Mouse (Mus musculus): ENCODE measurements at regions not wholly inside any gene's neighbourhood (a gene's known extent, or its start where the extent isn't known, plus 50 kb on each side); places are given as distances from the start of the nearest gene placed in this dataset.

- no peak overlapping the region for H3K4me3 ChIP-seq (ENCODE audit: low read depth, low read length)
- peaks cover 6% of the 10 kb centered on the region; the same call in 1 of the 2 replicates for H3K4me1 ChIP-seq (ENCODE audit: control insufficient read depth, insufficient read depth, insufficient read length, low read length)
- WGBS, result 19% methylated on average over 17 of the region's 17 CpGs
- no peaks in the 10 kb centered on the region for H3K27me3 ChIP-seq (ENCODE audit: control insufficient read depth, insufficient read depth, low read length)
- TF ChIP-seq CTCF (IDR thresholded peaks at IDR 0.05; ENCODE audit: extremely low read depth, insufficient read length, insufficient replicate concordance, low read depth, low read length), result no peak
- no peak for TF ChIP-seq POLR2A (IDR thresholded peaks at IDR 0.05; ENCODE audit: low read depth, low read length)
- no peaks in the 10 kb centered on the region for H3K36me3 ChIP-seq (ENCODE audit: control insufficient read depth, insufficient read depth, low read length)
- no peak overlapping the region for H3K27ac ChIP-seq (ENCODE audit: insufficient read depth, low read depth, low read length)
These were observed 92.0 kb upstream of the Sgk1 start for GRCm38 (mm10) chr10:21789847-21790530.

- Histone ChIP-seq H3K27ac (ENCODE audit: insufficient read depth, low read depth, low read length) (no peak overlapping the region), H3K36me3 (ENCODE audit: control insufficient read depth, insufficient read depth, low read length) (no peaks in the 10 kb centered on the region), H3K4me1 (ENCODE audit: control insufficient read depth, insufficient read depth, insufficient read length, low read length) (peaks cover 6% of the 10 kb centered on the region; the same call in 1 of the 2 replicates), H3K4me3 (ENCODE audit: low read depth, low read length) (no peak overlapping the region), H3K27me3 (ENCODE audit: control insufficient read depth, insufficient read depth, low read length) (no peaks in the 10 kb centered on the region)
- TF ChIP-seq POLR2A (IDR thresholded peaks at IDR 0.05; ENCODE audit: low read depth, low read length) (no peak), CTCF (IDR thresholded peaks at IDR 0.05; ENCODE audit: extremely low read depth, insufficient read length, insufficient replicate concordance, low read depth, low read length) (no peak)
- WGBS, result 86% methylated on average over 3 of the region's 3 CpGs
These were observed 91.0 kb upstream of the Sgk1 start for GRCm38 (mm10) chr10:21790991-21791390.

GRCm38 (mm10) chr10:21792431-21792830, 89.6 kb upstream of the Sgk1 start:
- 38% methylated on average over 10 of the region's 10 CpGs for WGBS
- H3K36me3 ChIP-seq (ENCODE audit: control insufficient read depth, insufficient read depth, low read length), result no peaks in the 10 kb centered on the region
- no peak overlapping the region for H3K4me3 ChIP-seq (ENCODE audit: low read depth, low read length)
- H3K4me1 ChIP-seq (ENCODE audit: control insufficient read depth, insufficient read depth, insufficient read length, low read length), result peaks cover 6% of the 10 kb centered on the region; the same call in 1 of the 2 replicates
- TF ChIP-seq CTCF (IDR thresholded peaks at IDR 0.05; ENCODE audit: extremely low read depth, insufficient read length, insufficient replicate concordance, low read depth, low read length) (no peak), POLR2A (IDR thresholded peaks at IDR 0.05; ENCODE audit: low read depth, low read length) (no peak)
- no peaks in the 10 kb centered on the region for H3K27me3 ChIP-seq (ENCODE audit: control insufficient read depth, insufficient read depth, low read length)
- no peak overlapping the region for H3K27ac ChIP-seq (ENCODE audit: insufficient read depth, low read depth, low read length)

- 93% methylated on average over 11 of the region's 11 CpGs for WGBS
- H3K4me3 ChIP-seq (ENCODE audit: low read depth, low read length), result no peak overlapping the region
- H3K27ac ChIP-seq (ENCODE audit: insufficient read depth, low read depth, low read length), result no peak overlapping the region
- H3K4me1 ChIP-seq (ENCODE audit: control insufficient read depth, insufficient read depth, insufficient read length, low read length), result peaks cover 6% of the 10 kb centered on the region; the same call in 1 of the 2 replicates
- H3K27me3 ChIP-seq (ENCODE audit: control insufficient read depth, insufficient read depth, low read length), result no peaks in the 10 kb centered on the region
- no peaks in the 10 kb centered on the region for H3K36me3 ChIP-seq (ENCODE audit: control insufficient read depth, insufficient read depth, low read length)
- TF ChIP-seq CTCF (IDR thresholded peaks at IDR 0.05; ENCODE audit: extremely low read depth, insufficient read length, insufficient replicate concordance, low read depth, low read length) (no peak), POLR2A (IDR thresholded peaks at IDR 0.05; ENCODE audit: low read depth, low read length) (no peak)
These were observed 88.3 kb upstream of the Sgk1 start for GRCm38 (mm10) chr10:21793641-21794040.

GRCm38 (mm10) chr10:21796386-21796785, 85.6 kb upstream of the Sgk1 start:
- no peak overlapping the region for H3K4me3 ChIP-seq (ENCODE audit: low read depth, low read length)
- H3K4me1 ChIP-seq (ENCODE audit: control insufficient read depth, insufficient read depth, insufficient read length, low read length), result no peaks in the 10 kb centered on the region
- 94% methylated on average over 4 of the region's 4 CpGs for WGBS
- TF ChIP-seq CTCF (IDR thresholded peaks at IDR 0.05; ENCODE audit: extremely low read depth, insufficient read length, insufficient replicate concordance, low read depth, low read length), result no peak
- TF ChIP-seq POLR2A (IDR thresholded peaks at IDR 0.05; ENCODE audit: low read depth, low read length), result no peak
- no peak overlapping the region for H3K27ac ChIP-seq (ENCODE audit: insufficient read depth, low read depth, low read length)
- no peaks in the 10 kb centered on the region for H3K27me3 ChIP-seq (ENCODE audit: control insufficient read depth, insufficient read depth, low read length)
- H3K36me3 ChIP-seq (ENCODE audit: control insufficient read depth, insufficient read depth, low read length), result no peaks in the 10 kb centered on the region

GRCm38 (mm10) chr10:21798103-21798502, 83.9 kb upstream of the Sgk1 start:
- Histone ChIP-seq H3K27ac (ENCODE audit: insufficient read depth, low read depth, low read length) (no peak overlapping the region), H3K27me3 (ENCODE audit: control insufficient read depth, insufficient read depth, low read length) (no peaks in the 10 kb centered on the region), H3K4me1 (ENCODE audit: control insufficient read depth, insufficient read depth, insufficient read length, low read length) (no peaks in the 10 kb centered on the region), H3K4me3 (ENCODE audit: low read depth, low read length) (no peak overlapping the region), H3K36me3 (ENCODE audit: control insufficient read depth, insufficient read depth, low read length) (no peaks in the 10 kb centered on the region)
- no peak for TF ChIP-seq CTCF (IDR thresholded peaks at IDR 0.05; ENCODE audit: extremely low read depth, insufficient read length, insufficient replicate concordance, low read depth, low read length)
- no peak for TF ChIP-seq POLR2A (IDR thresholded peaks at IDR 0.05; ENCODE audit: low read depth, low read length)
- WGBS, result 81% methylated on average over 6 of the region's 6 CpGs

- H3K4me3 ChIP-seq (ENCODE audit: low read depth, low read length), result no peak overlapping the region
- H3K36me3 ChIP-seq (ENCODE audit: control insufficient read depth, insufficient read depth, low read length), result no peaks in the 10 kb centered on the region
- H3K27me3 ChIP-seq (ENCODE audit: control insufficient read depth, insufficient read depth, low read length), result no peaks in the 10 kb centered on the region
- no peak for TF ChIP-seq CTCF (IDR thresholded peaks at IDR 0.05; ENCODE audit: extremely low read depth, insufficient read length, insufficient replicate concordance, low read depth, low read length)
- no peak for TF ChIP-seq POLR2A (IDR thresholded peaks at IDR 0.05; ENCODE audit: low read depth, low read length)
- H3K4me1 ChIP-seq (ENCODE audit: control insufficient read depth, insufficient read depth, insufficient read length, low read length), result no peaks in the 10 kb centered on the region
- WGBS, result 61% methylated on average over 5 of the region's 5 CpGs
- no peak overlapping the region for H3K27ac ChIP-seq (ENCODE audit: insufficient read depth, low read depth, low read length)
These were observed 80.4 kb upstream of the Sgk1 start for GRCm38 (mm10) chr10:21801556-21801955.
